Mouse (Mus musculus) G1E-ER4 (cell line): ENCODE results near the gene Il5ra. TPM values are rescaled to one million over a fixed set of nuclear protein-coding genes. Genes with fewer than 3 reads are reported as not detected.

Experiments
- GATA1 ChIP-seq: IDR thresholded peaks from one replicate; pipeline ENCODE4 v1.8.0; 2012; ENCODE audit warnings: low read length, inconsistent platforms
- polyA plus RNA-seq: library from polyadenylated mRNA; stranded (reverse); fragments of >175 nt; gene quantifications from 2 replicates; pipeline ENCODE4 v1.2.3, GENCODE M21; 2012

Il5ra gene
- polyA plus RNA-seq, 1 experiment = not detected

DNA sequence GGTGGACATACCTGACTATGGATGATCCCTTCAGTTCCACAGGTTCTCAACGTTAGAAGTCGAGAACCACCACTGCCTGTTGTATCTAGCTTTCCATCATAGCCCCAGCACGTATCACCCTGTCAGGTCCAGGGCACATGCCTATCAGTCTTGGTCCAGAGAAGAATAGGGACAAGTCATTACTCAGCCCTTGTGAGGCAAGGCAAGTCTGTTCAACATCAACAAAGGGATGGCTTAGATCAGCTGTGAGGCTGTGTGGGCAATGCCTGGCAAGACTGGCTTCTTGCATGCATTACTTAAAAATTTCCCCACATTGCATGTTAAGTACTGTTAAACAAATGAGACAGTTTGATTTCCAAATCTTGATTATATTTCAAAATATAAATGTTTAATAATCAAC is 1.0 kb downstream of the Il5ra start:
- no peak for TF ChIP-seq GATA1

DNA sequence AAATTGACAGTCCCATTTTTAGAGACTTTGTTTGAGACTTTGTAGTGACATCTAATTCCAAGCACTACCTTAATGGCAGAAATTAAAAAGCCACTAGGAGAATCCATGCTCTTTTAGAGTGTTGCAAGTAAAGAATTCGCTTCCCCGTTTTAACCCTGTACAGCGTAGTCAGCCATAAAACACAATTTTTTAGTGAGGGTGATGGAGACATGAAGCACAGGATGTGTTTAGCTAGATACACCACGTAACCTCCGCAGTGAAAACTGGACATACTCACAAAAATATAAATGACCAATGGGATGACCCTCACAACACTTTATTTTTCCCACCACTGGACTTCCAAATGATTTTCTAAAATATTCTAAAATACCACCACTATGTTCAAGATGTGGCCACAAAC is 1.6 kb downstream of the Il5ra start:
- no peak for TF ChIP-seq GATA1

DNA sequence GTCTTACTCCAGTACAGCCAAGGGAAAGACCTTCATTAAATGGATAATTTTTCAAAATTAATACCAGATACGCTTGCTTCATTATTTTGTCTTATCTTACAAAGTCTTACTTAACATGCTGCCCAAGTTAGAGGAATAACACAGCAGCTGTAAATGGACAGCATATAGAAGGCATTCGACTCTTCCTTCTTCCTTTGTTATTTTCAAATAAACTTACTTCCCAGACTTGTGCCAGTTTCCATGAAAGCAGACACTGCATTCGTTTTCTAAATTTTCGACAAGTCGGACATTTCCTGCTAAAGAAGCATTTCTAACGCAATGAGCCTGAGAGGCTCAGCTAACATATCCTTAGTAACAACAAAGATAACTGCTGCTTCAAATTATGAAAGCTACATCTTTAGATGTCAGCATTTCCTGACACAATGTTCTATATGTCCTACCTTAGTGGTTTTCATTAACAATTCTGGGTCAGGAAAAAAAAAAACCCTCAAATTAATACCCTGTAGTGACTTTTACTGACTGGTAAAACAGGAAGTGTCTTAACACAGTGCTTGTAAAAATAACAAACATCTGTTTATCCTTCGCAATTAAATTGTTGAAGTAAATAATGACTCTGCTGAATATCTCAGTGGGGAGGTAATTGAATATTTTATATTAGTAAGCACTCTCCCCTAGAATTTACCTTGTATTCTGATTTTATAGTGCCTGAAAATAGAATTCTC is 3.0 kb downstream of the Il5ra start:
- TF ChIP-seq GATA1 = no peak

- no peak for TF ChIP-seq GATA1
Measured at GRCm38 (mm10) chr6:106743556-106744233, 5.1 kb downstream of the Il5ra start.

- no peak for TF ChIP-seq GATA1
Measured at GRCm38 (mm10) chr6:106740244-106740825, 8.5 kb downstream of the Il5ra start.

- TF ChIP-seq GATA1 = no peak
Measured at GRCm38 (mm10) chr6:106738229-106738628, 10.6 kb downstream of the Il5ra start.

DNA sequence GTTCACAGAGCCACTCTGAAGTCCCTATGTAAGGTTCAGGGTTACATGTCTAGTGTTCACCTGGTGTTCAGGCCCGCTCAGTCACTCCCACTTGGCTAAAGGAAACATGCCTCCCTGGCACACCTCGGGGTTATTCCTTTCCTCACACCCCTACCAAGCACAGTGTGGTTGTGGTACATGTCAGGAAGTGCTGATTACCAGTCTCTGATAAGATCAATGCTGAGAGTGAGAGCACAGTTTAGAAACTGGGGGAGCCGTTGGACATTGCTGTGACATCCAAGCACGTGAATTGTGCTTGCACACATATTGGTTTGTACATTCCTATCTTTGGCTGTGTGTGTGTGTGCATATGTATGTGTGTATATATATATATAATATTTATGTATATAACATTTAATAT is 16.3 kb downstream of the Il5ra start:
- TF ChIP-seq GATA1 = no peak

- no peak for TF ChIP-seq GATA1
Measured at GRCm38 (mm10) chr6:106729682-106730314, 19.0 kb downstream of the Il5ra start.

- TF ChIP-seq GATA1 = no peak
Measured at GRCm38 (mm10) chr6:106727703-106728102, 21.1 kb downstream of the Il5ra start.

DNA sequence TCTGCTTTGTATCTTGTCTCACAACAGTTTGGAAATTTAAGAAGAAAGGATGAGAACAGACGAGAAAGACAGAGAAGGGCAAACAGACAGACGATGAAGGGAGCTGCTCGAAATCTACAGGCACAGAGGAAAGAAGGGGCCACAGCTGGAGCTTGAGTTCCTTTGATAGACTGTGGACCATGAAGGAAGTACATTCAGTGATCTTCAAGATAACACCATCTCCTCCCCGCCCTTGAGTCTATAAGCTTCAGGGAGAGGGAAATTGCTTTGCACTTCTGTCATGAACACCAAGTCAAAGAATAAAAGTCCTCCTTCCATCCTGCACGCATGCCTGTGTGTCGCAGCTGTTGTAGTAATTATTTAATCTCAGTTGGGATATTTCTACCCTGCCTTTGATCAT is 22.8 kb downstream of the Il5ra start:
- no peak for TF ChIP-seq GATA1

DNA sequence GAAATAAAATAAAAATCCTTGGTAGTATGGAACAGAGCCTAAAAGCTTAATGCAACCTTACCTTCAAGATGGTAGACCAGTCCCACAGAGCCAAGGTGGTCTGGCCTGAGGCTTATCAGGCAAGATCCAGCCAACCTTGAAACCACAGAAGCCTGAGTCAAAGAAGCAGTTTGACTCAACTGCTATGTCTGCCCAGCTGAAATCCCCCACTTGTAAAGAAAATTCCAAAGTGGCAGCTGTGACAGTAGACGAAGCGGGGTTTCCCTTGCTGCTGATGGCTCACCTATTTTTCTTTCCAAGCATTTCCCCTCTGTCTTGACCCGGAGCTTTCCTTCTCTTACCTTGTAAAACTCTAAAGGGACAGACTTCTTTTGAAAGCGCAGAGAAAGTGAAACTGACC is 23.2 kb downstream of the Il5ra start:
- TF ChIP-seq GATA1 = no peak

GRCm38 (mm10) chr6:106705506-106706035 is 43.3 kb downstream of the Il5ra start:
- no peak for TF ChIP-seq GATA1

GRCm38 (mm10) chr6:106701931-106702330 is 46.9 kb downstream of the Il5ra start:
- no peak for TF ChIP-seq GATA1

- TF ChIP-seq GATA1 = no peak
Measured at GRCm38 (mm10) chr6:106675581-106675980, 73.3 kb downstream of the Il5ra start.

DNA sequence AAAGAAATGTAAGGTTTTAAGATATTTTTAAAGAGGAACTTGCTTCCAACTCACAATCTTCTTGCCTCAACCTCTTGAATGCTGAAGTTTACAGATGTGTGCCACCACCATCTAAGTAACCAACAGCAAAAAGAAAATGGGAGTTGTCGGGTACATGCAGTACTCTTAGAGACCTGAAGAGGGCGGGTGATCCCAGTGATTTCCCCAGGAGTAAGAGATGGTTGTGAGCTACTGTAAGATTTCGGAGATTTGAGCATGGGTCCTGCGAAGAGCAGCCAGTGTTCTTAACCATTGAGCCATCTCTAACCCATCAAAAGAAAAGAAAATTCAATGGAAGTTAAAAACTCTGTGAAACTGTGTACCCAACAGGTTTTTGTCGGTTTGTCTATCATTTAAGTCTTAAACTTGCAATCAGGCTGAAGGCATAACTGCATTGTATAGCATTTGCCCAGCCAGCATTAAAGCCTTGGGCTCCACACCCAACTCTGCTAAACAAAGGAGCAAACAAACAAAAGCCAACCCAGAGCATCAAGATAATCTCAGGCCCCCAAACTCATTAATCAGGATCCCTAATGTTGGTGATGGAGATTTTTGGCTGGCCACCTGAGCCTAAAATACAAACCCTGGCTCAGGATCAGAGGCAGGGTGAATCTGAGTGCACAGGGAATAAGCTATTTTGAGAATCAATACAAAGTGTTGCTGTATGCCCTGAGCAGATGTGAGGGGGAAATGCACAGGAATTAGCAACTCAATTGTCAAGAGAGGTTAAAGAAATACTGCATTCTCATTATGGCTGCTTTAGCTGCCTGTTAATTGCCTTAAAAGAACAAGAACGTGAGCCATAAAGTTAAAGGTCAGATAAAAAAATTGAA is 84.8 kb downstream of the Il5ra start:
- no peak for TF ChIP-seq GATA1

Other genes with a start within 250 kb of the Il5ra start
- gene Trnt1, start 20.1 kb upstream of the Il5ra start, polyA plus RNA-seq = 4.2 and 4.3 TPM in 2 replicates
- gene Crbn, start 51.0 kb upstream of the Il5ra start, polyA plus RNA-seq = 0.98 and 1.4 TPM in 2 replicates